Mouse (Mus musculus) myocyte (in vitro differentiated cells): ENCODE measurements at regions not wholly inside any gene's neighbourhood (a gene's known extent, or its start where the extent isn't known, plus 50 kb on each side); places are given as distances from the start of the nearest gene placed in this dataset.

Experiments
- MYOG ChIP-seq, 3 experiments: IDR thresholded peaks; one replicate each; pipeline ENCODE4 v1.6.1; 2011; ENCODE audit warnings: control low read depth in 2 of 3, low read depth in 2 of 3, mild to moderate bottlenecking in 2 of 3; ENCODE audit not compliant: insufficient read length in 2 of 3, control insufficient read depth in 1 of 3, insufficient read depth in 1 of 3
- POLR2A ChIP-seq: IDR thresholded peaks from one replicate; pipeline ENCODE4 v1.6.1; 2011; ENCODE audit warnings: low read depth, mild to moderate bottlenecking, control low read depth, moderate library complexity; ENCODE audit not compliant: insufficient read length
- TCF12 ChIP-seq: IDR thresholded peaks from one replicate; pipeline ENCODE4 v1.6.1; 2011; ENCODE audit warnings: mild to moderate bottlenecking, control low read depth; ENCODE audit not compliant: poor library complexity, insufficient read depth, severe bottlenecking

DNA sequence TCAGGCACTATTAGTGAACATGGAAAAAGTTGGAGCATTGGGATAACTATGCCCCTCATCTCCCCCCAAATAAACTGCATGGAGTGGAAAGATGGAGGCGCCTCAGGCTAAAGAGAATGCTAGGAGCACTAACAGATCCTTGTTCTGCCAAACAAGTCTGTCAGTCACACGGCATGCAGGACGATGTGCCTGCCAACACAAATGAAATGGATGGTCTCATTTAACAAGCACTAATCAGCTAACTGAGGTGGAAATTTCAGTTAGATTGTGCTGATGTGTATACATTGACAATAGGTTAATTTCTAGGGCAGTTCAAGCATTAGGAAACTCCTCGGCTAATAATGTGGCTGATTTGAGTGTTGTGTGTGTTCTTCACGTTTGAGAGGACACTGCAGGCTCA lies 120.8 kb upstream of the Speer2 start:
- no peak for TF ChIP-seq POLR2A
- TF ChIP-seq TCF12: no peak
- no peak for TF ChIP-seq MYOG (IDR thresholded peaks at IDR 0.05; ENCODE audit: control insufficient read depth in 1 of 3, insufficient read depth in 1 of 3, insufficient read length in 2 of 3, low read depth in 2 of 3)
